ENCODE assay signal across 9 mouse cellular contexts in the genomic region with DNA sequence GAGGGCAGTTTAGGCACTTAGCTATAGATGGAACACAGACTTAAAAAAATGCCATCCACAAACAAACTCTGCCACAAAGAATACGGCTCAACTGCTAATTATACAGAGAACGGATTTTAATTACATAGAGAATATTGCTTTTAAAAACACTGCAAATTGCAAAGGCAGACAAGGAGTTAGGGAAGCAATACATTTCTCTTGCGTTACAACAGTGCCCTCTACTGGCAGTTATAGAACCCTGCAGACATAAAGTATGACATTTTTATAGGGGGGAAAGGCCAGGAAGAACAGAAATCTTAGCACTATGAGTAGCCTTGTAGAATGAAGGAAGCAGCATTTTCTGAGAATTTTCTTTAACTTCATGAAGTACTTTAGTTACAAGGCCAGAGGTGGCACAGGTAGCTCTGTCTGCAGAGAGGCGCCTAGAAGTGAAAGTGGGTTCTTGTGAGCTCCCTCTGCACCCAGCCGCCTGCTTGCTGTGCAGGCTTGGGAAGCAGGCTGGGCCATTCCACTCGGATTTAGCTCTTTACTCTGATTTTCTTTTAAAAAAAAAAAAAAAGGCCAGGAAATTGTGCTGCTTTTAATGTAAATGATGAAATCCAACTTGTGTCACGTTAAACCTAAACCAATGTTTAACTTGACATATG. TPM values are rescaled to one million over a fixed set of nuclear protein-coding genes. Genes with fewer than 3 reads are reported as not detected.
DNase-seq lines count a peak whose midpoint lies in the region; ATAC-seq and TF ChIP-seq lines count a peak whose summit lies in the region.
"Had no signal": no experiment of that assay in that cellular context is flagged by ENCODE, and none has a peak within 500 bp of the region (broad histone marks: within the 10 kb centered on the region; RNA-seq: fewer than 3 reads in every experiment).

No protein-coding gene starts in this region.

- TF ChIP-seq POLR2A in heart, adult 2 months (IDR thresholded peaks at IDR 0.05; ENCODE audit: insufficient read depth, low read depth, low read length) = no peak

- H3K4me2 ChIP-seq in heart, embryonic 11.5 days = no peak overlapping the region
- H3K4me2 ChIP-seq: liver, embryonic 15.5 days had no signal

- intact Hi-C loops in heart, adult 2 months (cut with DNase I) = loop anchor here (2.0 kb wide), 2 partner anchors 68 to 1258 kb away; no protein-coding TSS in a partner anchor

- H3K9me3 ChIP-seq in heart, embryonic 11.5 days (replicated peaks; ENCODE audit: control insufficient read depth, low read length) = no peaks in the 10 kb centered on the region
- H3K9me3 ChIP-seq: liver, embryonic 15.5 days had no signal

- no peak overlapping the region for H3K9ac ChIP-seq in heart, adult 2 months (ENCODE audit: low read depth, low read length)
- no peak overlapping the region for H3K9ac ChIP-seq in heart, embryonic 11.5 days (ENCODE audit: low read depth, low read length)
- H3K9ac ChIP-seq: liver, embryonic 15.5 days had no signal

- no peak for ATAC-seq in heart, embryonic 11.5 days (replicated peaks; ENCODE audit: insufficient number of reproducible peaks, low FRiP score, low TSS enrichment)

- H3K27me3 ChIP-seq in heart, adult 2 months (ENCODE audit: control insufficient read depth, insufficient read depth, low read length) = no peaks in the 10 kb centered on the region
- no peaks in the 10 kb centered on the region for H3K27me3 ChIP-seq in heart, embryonic 11.5 days (ENCODE audit: control insufficient read depth, insufficient read depth, low read length)
- H3K27me3 ChIP-seq in splenic B cell, adult 2 months (ENCODE audit: control insufficient read depth, insufficient read depth, low read length, poor library complexity, severe bottlenecking) = no peaks in the 10 kb centered on the region
- H3K27me3 ChIP-seq: liver, embryonic 15.5 days had no signal

- 41% methylated on average over 7 of the region's 7 CpGs for WGBS in heart, adult 2 months
- WGBS in heart, embryonic 11.5 days (ENCODE audit: insufficient replicate concordance) = 35% methylated on average over 7 of the region's 7 CpGs
- WGBS in large intestine, adult 2 months = 42% methylated on average over 7 of the region's 7 CpGs

- H3K4me3 ChIP-seq in heart, adult 2 months = no peak overlapping the region
- H3K4me3 ChIP-seq in heart, embryonic 11.5 days (ENCODE audit: low read depth, low read length) = no peak overlapping the region
- H3K4me3 ChIP-seq: liver, embryonic 15.5 days had no signal

- TF ChIP-seq CTCF in heart, adult 2 months (IDR thresholded peaks at IDR 0.05) = peak; percentile 89

- no peak for TF ChIP-seq EP300 in heart, adult 2 months (IDR thresholded peaks at IDR 0.05; ENCODE audit: insufficient read depth, low read depth, low read length)

- H3K36me3 ChIP-seq in heart, adult 2 months (ENCODE audit: control insufficient read depth, insufficient read depth, low read length) = no peaks in the 10 kb centered on the region
- H3K36me3 ChIP-seq in heart, embryonic 11.5 days (ENCODE audit: control insufficient read depth, insufficient read depth, low read length) = no peaks in the 10 kb centered on the region
- no peaks in the 10 kb centered on the region for H3K36me3 ChIP-seq in splenic B cell, adult 2 months (ENCODE audit: control insufficient read depth, insufficient read depth, low read length, poor library complexity, severe bottlenecking)
- H3K36me3 ChIP-seq: liver, embryonic 15.5 days had no signal

- DNase-seq in heart, adult 2 months = no peak
- DNase-seq in thymus, postnatal 25 days = peak; percentile 24
- no peak for DNase-seq in thymus, adult 18-20 months
- peak; percentile 82 for DNase-seq in embryo, embryonic 10.5 days (ENCODE audit: low spot score)
- DNase-seq in large intestine, adult 2 months (ENCODE audit: low read depth, low spot score) = peak; percentile 31
- peak; percentile 78 for DNase-seq in splenic B cell, adult 2 months (ENCODE audit: low read depth, low spot score)
- no peak for DNase-seq in ovary, postnatal 10 days (ENCODE audit: low spot score)

- no peak overlapping the region for H3K27ac ChIP-seq in heart, adult 2 months
- H3K27ac ChIP-seq in heart, embryonic 11.5 days (ENCODE audit: low read depth, low read length) = no peak overlapping the region
- H3K27ac ChIP-seq: liver, embryonic 15.5 days had no signal

- no peaks in the 10 kb centered on the region for H3K4me1 ChIP-seq in heart, adult 2 months (ENCODE audit: control insufficient read depth, insufficient read depth, low read length)
- peaks cover 10% of the 10 kb centered on the region for H3K4me1 ChIP-seq in heart, embryonic 11.5 days (ENCODE audit: control insufficient read depth, insufficient read depth, low read length)

- no peaks in the 10 kb centered on the region for H3K79me2 ChIP-seq in heart, adult 2 months (replicated peaks; ENCODE audit: control insufficient read depth, insufficient read depth, low read length)

RNA-seq across cellular contexts. Expression of a gene that starts 38.0 kb away (rescaled TPM):
- total RNA-seq in heart, adult 2 months (2021) = 1 to 10 TPM; 8.2 to 8.6 TPM
- polyA plus RNA-seq in heart, adult 2 months (2012; rRNA removed) = 3.0 and 4.3 TPM in 2 replicates
- polyA plus RNA-seq in heart, embryonic 11.5 days (2014; fragmentation: Nextera tagmentation; extraction: Ambion mirVana) = 10.0 and 11.9 TPM in 2 replicates
- polyA plus RNA-seq in large intestine, adult 2 months (2012; rRNA removed) = 2.8 and 4.0 TPM in 2 replicates

Comparison
In these comparisons a context has a peak if more than half of its experiments do, and no peak if none do; other contexts are left out.
1. DNase-seq: peak in thymus, postnatal 25 days (single experiment), embryo, embryonic 10.5 days (single experiment), large intestine, adult 2 months (single experiment) and splenic B cell, adult 2 months (single experiment); none in heart, adult 2 months (0 of 2), thymus, adult 18-20 months (0 of 2) and ovary, postnatal 10 days (single experiment).